Mouse (Mus musculus) kidney, embryonic 14.5 days (tissue): Measurements from ENCODE around the gene Setd6. TPM values are rescaled to one million over a fixed set of nuclear protein-coding genes. Genes with fewer than 3 reads are reported as not detected.

ENCODE experiments used
- microRNA-seq: library from miRNA; unstranded; fragments of <30 nt; microRNA quantifications from one replicate; pipeline ENCODE4, GENCODE M21; 2016
- polyA plus RNA-seq: library from polyadenylated mRNA; unstranded; fragments of >200 nt; fragmentation: Nextera tagmentation; extraction: Ambion mirVana; gene quantifications from 2 replicates; pipeline ENCODE4 v1.2.1, GENCODE M21; 2014

Setd6 gene
- polyA plus RNA-seq, 1 experiment from 2014 or later: 25.1 TPM

Small RNA genes within 50 kb of the gene (microRNA-seq; reads per million reads assigned to microRNA genes)
- 1.3 reads per million for gene Mir7073

Other genes starting within 250 kb of the Setd6 start
- 20.7 and 25.3 TPM in 2 replicates for gene Csnk2a2, start 225.8 kb upstream of the Setd6 start, polyA plus RNA-seq
- 0.70 and 1.0 TPM in 2 replicates for gene Ccdc113, start 181.8 kb upstream of the Setd6 start, polyA plus RNA-seq
- not detected in 2 replicates for gene Prss54, start 139.5 kb upstream of the Setd6 start, polyA plus RNA-seq
- gene Gins3, start 82.4 kb upstream of the Setd6 start, polyA plus RNA-seq: 17.3 and 27.0 TPM in 2 replicates
- gene Ndrg4, start 38.9 kb upstream of the Setd6 start, polyA plus RNA-seq: 6.7 and 11.4 TPM in 2 replicates
- 75.4 and 128 TPM in 2 replicates for gene Cnot1, start 91.6 kb downstream of the Setd6 start, polyA plus RNA-seq
- 359 and 395 TPM in 2 replicates for gene Sap18b, start 109.5 kb downstream of the Setd6 start, polyA plus RNA-seq
- gene Slc38a7, start 137.7 kb downstream of the Setd6 start, polyA plus RNA-seq: 12.5 and 14.6 TPM in 2 replicates
- gene Got2, start 172.7 kb downstream of the Setd6 start, polyA plus RNA-seq: 95.2 and 173 TPM in 2 replicates